Mouse (Mus musculus) heart, embryonic 14.5 days (tissue): ENCODE results near the gene Gm4559. TPM values are rescaled to one million over a fixed set of nuclear protein-coding genes. Genes with fewer than 3 reads are reported as not detected.
"Not testable (repeated sequence)": the region's sequence is repeated elsewhere in the genome, so short reads cannot be mapped to it uniquely, and the experiment has no call there.

Experiments used
- ATAC-seq: fragments of 200-750 bp; cut with Nextera tagmentation; 2 replicates; pipeline ENCODE4 v1.8.0; 2017; ENCODE audit warnings: low read depth, moderate TSS enrichment; ENCODE audit not compliant: insufficient number of reproducible peaks, insufficient read depth, low FRiP score
- H3K27ac ChIP-seq, 2 experiments: fragments of 200-500 bp in 1 of 2; fragments of 300-500 bp in 1 of 2; sonication (generic) in 1 of 2; replicated peaks in 1 of 2; 2 replicates each; pipeline ENCODE4 v1.5.1; 2012 to 2014; ENCODE audit warnings: low read depth in 2 of 2, low read length in 2 of 2, control low read depth in 1 of 2, mild to moderate bottlenecking in 1 of 2, mixed read lengths in 1 of 2; ENCODE audit not compliant: control insufficient read depth in 1 of 2, insufficient read depth in 1 of 2
- H3K27me3 ChIP-seq: fragments of 300-500 bp; sonication (generic); 2 replicates; pipeline ENCODE4 v1.6.1; 2014; ENCODE audit warnings: mild to moderate bottlenecking, low read length, control low read depth; ENCODE audit not compliant: control insufficient read depth, insufficient read depth
- H3K36me3 ChIP-seq: fragments of 300-500 bp; sonication (generic); 2 replicates; pipeline ENCODE4 v1.6.1; 2014; ENCODE audit warnings: mild to moderate bottlenecking, control low read depth, low read length, mixed read lengths; ENCODE audit not compliant: control insufficient read depth, insufficient read depth
- H3K4me1 ChIP-seq, 2 experiments: fragments of 200-500 bp in 1 of 2; fragments of 300-500 bp in 1 of 2; sonication (generic) in 1 of 2; 2 replicates each; pipeline ENCODE4 v1.6.1; 2012 to 2014; ENCODE audit warnings: low read length in 2 of 2, control low read depth in 1 of 2, mixed read lengths in 1 of 2; ENCODE audit not compliant: control insufficient read depth in 2 of 2, insufficient read depth in 2 of 2
- H3K4me2 ChIP-seq: fragments of 300-500 bp; sonication (generic); 2 replicates; pipeline ENCODE4 v1.6.1; 2014; ENCODE audit warnings: mild to moderate bottlenecking, low read length
- H3K4me3 ChIP-seq, 2 experiments: fragments of 200-500 bp in 1 of 2; fragments of 300-500 bp in 1 of 2; sonication (generic) in 1 of 2; 2 replicates each; pipeline ENCODE4 v1.5.1; 2012 to 2014; ENCODE audit warnings: low read length in 2 of 2, mild to moderate bottlenecking in 2 of 2, control low read depth in 1 of 2, low read depth in 1 of 2, moderate library complexity in 1 of 2; ENCODE audit not compliant: control insufficient read depth in 1 of 2, insufficient read depth in 1 of 2
- H3K9ac ChIP-seq: fragments of 300-500 bp; sonication (generic); 2 replicates; pipeline ENCODE4 v1.6.1; 2014; ENCODE audit warnings: mild to moderate bottlenecking, low read length
- H3K9me3 ChIP-seq: fragments of 300-500 bp; sonication (generic); 2 replicates; pipeline ENCODE4 v1.6.1; 2016; ENCODE audit warnings: low read length, control low read depth; ENCODE audit not compliant: control insufficient read depth
- WGBS: fragments of 180-500 bp; shearing (Covaris S2); extraction: QIAGEN DNeasy Blood & Tissue Kit; methylation state at CpG from one replicate; pipeline ENCODE4 v1.1.7; 2014; 5-methylcytosine and 5-hydroxymethylcytosine counted together
- polyA plus RNA-seq: library from polyadenylated mRNA; unstranded; fragments of >200 nt; fragmentation: Nextera tagmentation; extraction: Ambion mirVana; gene quantifications from 2 replicates; pipeline ENCODE4 v1.2.1, GENCODE M21; 2014

Gm4559 gene
- polyA plus RNA-seq, 1 experiment from 2014 or later: not detected

- not testable (repeated sequence) for H3K4me2 ChIP-seq, H3K27me3 ChIP-seq, ATAC-seq, H3K9me3 ChIP-seq, H3K27ac ChIP-seq, H3K36me3 ChIP-seq, H3K4me3 ChIP-seq, H3K4me1 ChIP-seq, H3K9ac ChIP-seq
- 38% methylated on average over 1 of the region's 1 CpGs for WGBS
Observed at GRCm38 (mm10) chr7:142258254-142258653, 15.9 kb downstream of the Gm4559 start, which contains the start of gene Gm2431. Gene Gm2431, minus strand, starts transcription at chr7:142258354.

GRCm38 (mm10) chr7:142255517-142255916 is 18.6 kb downstream of the Gm4559 start:
- H3K36me3 ChIP-seq: no peaks in the 10 kb centered on the region
- H3K9me3 ChIP-seq: no peaks in the 10 kb centered on the region
- no peak overlapping the region for H3K9ac ChIP-seq
- H3K27me3 ChIP-seq: no peaks in the 10 kb centered on the region
- H3K4me3 ChIP-seq: no peak overlapping the region
- ATAC-seq: no peak
- no peak overlapping the region for H3K4me2 ChIP-seq
- no peaks in the 10 kb centered on the region for H3K4me1 ChIP-seq
- WGBS: 0% methylated on average over 2 of the region's 2 CpGs
- H3K27ac ChIP-seq: no peak overlapping the region

- Histone ChIP-seq H3K27ac (no peak overlapping the region), H3K9me3 (no peaks in the 10 kb centered on the region), H3K4me1 (no peaks in the 10 kb centered on the region), H3K4me2 (no peak overlapping the region), H3K36me3 (no peaks in the 10 kb centered on the region), H3K27me3 (no peaks in the 10 kb centered on the region), H3K4me3 (no peak overlapping the region), H3K9ac (no peak overlapping the region)
- no peak for ATAC-seq
- WGBS: 0% methylated on average over 1 of the region's 1 CpGs
Observed at GRCm38 (mm10) chr7:142249824-142250223, 24.3 kb downstream of the Gm4559 start.

- no peak for ATAC-seq
Observed at GRCm38 (mm10) chr7:142240978-142241377, 33.2 kb downstream of the Gm4559 start, which contains the start of gene Gm40460. Gene Gm40460, minus strand, starts transcription at chr7:142241078.

GRCm38 (mm10) chr7:142231540-142231939 is 42.6 kb downstream of the Gm4559 start:
- no peaks in the 10 kb centered on the region for H3K36me3 ChIP-seq
- no peaks in the 10 kb centered on the region for H3K4me1 ChIP-seq
- ATAC-seq: no peak
- no peak overlapping the region for H3K27ac ChIP-seq
- no peaks in the 10 kb centered on the region for H3K27me3 ChIP-seq
- WGBS: 40% methylated on average over 1 of the region's 1 CpGs
- no peak overlapping the region for H3K9ac ChIP-seq
- H3K4me2 ChIP-seq: no peak overlapping the region
- peaks cover 15% of the 10 kb centered on the region; the same call in 1 of the 2 replicates for H3K9me3 ChIP-seq
- no peak overlapping the region for H3K4me3 ChIP-seq

More at GRCm38 (mm10) chr7:142240978-142241377, 33.2 kb downstream of the Gm4559 start, which contains the start of gene Gm40460:
- no peaks in the 10 kb centered on the region for H3K4me1 ChIP-seq
- WGBS: 29% methylated on average over 2 of the region's 2 CpGs
- H3K27me3 ChIP-seq: no peaks in the 10 kb centered on the region
- no peak within 1 kb of the TSS for H3K4me3 ChIP-seq
- no peak within 1 kb of the TSS for H3K4me2 ChIP-seq
- no peak within 1 kb of the TSS for H3K9ac ChIP-seq
- H3K9me3 ChIP-seq: peaks cover 4% of the 10 kb centered on the region
- H3K36me3 ChIP-seq: no peaks in the 10 kb centered on the region
- no peak within 1 kb of the TSS for H3K27ac ChIP-seq

- not testable (repeated sequence) for H3K27me3 ChIP-seq, H3K9me3 ChIP-seq, H3K4me2 ChIP-seq, H3K4me1 ChIP-seq, H3K4me3 ChIP-seq, H3K9ac ChIP-seq, H3K27ac ChIP-seq, ATAC-seq, H3K36me3 ChIP-seq
- 33% methylated on average over 3 of the region's 3 CpGs for WGBS
Observed at GRCm38 (mm10) chr7:142229871-142230270, 44.3 kb downstream of the Gm4559 start, which contains the start of gene Krtap5-5. Gene Krtap5-5, minus strand, starts transcription at chr7:142229971.

GRCm38 (mm10) chr7:142224518-142224917 is 49.6 kb downstream of the Gm4559 start:
- H3K4me1 ChIP-seq: no peaks in the 10 kb centered on the region
- H3K36me3 ChIP-seq: no peaks in the 10 kb centered on the region
- no peak overlapping the region for H3K9ac ChIP-seq
- 14% methylated on average over 2 of the region's 2 CpGs for WGBS
- no peaks in the 10 kb centered on the region for H3K9me3 ChIP-seq
- no peaks in the 10 kb centered on the region for H3K27me3 ChIP-seq
- H3K4me2 ChIP-seq: no peak overlapping the region
- no peak for ATAC-seq
- H3K4me3 ChIP-seq: no peak overlapping the region
- H3K27ac ChIP-seq: no peak overlapping the region
